Mouse (Mus musculus) right cerebral cortex, postnatal 14 days (tissue): ENCODE results near the gene Pml.
A peak's percentile ranks its signal among the peaks of the same experiment; 100 is the strongest.

Source experiments
- DNase-seq: peaks from one replicate; pipeline ENCODE4 v3.0.0; 2022

The Pml gene

DNA sequence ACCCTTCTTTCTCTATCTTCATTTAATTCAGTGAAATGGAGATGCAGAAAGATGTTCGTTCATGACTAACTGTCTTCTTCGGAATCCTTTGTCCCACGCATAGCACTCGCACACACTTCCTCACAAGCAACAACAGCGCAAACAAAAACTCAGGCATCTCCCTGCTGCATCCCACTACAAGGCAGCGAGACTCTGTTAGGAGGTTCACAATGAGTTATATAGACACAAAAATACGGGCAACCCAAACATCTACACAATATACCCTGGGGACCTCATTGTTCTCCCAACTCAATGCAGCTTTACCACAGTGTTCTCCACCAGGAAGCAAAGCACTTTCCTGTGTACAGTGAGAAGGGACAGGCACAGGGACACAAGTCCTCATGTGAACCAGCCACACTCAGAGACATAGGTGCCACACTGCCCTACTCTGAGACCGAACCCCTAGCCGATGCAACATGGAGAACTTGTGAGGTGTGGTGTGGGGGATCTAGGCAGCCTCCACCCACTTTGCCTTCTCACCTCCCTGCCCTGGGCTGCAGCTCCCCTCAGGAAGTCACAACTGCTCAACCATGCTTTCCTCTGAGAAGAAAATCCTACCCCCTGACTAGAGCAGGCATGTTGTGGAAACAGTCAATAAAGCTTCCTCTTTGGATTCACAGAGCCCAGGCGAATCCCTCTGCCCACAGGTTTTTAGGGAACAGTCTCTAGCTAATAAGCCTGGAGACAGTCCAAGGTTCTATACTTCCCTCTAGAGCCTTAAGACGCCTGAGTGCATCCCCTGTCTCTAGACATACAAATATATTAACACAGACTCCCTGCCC, 49.1 kb downstream of the Pml start:
- no peak for DNase-seq

DNA sequence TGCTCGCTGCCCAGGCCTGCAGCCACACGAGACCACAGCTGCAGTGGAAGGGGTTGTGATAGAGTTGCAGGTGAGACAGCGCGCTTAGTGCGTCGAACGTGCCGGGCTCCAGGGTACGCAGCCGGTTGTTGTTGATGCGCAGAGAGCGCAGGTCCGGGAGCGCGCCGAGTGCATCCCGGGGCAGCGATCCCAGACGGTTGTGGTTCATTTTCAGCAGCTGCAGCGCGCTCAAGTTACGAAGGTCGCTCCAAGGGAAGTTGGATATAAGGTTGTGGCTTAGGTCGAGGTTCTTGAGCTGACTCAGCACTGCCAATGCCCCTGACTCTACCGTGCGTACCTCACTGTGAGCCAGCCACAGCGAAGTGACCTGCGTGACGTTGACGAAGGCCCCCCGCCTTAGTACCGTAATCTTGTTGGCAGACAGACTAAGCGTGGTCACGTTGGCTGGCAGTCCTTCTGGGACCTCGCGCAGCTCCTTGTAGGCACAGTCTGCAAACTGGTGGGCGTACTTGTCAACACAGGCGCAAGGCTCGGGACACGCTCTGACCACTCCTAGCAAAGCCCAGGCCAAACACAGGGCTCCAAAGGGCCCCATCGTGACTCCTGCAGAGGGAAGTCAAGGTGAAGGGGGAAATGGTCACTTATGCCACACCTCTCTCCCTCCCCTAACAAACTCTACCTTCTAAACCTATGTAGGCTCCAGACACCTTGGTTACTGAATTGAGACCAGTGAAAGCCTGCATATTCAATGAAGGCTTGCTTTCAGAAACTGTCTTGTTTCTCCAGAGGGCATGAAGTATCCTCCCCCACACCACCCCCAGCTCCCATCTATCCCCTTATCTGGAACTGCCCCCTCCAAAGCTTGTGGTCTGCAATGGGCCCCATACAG, 50.0 kb downstream of the Pml start:
- no peak for DNase-seq

DNA sequence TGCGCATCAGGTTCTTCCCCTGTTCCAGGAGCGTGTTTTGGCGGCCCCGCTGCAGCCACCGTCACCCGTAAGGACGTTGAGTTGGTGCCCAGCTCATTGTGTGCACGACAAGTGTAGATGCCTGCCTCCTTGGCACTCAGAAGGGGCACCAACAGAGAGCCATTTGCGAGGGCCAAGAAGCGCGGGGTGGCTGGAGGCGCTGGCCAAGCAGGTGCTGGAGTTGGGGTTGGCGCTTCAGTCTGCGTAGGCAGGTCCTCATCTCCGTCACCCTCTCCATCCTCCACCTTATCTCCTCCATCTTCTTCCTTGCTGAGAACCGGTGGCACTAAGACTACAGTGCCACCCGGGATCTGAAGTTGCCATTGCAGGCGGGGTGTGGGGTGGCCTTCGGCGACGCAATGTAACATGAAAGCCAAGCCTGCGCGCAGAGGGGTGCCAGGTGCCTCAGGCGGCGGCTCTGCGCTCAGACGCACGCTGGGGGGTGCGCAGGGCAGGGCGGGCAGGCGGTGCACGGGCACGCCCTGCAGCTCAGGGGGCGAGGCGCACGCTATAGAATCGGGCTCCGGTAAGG, 50.7 kb downstream of the Pml start:
- DNase-seq, result peak; percentile 45

DNA sequence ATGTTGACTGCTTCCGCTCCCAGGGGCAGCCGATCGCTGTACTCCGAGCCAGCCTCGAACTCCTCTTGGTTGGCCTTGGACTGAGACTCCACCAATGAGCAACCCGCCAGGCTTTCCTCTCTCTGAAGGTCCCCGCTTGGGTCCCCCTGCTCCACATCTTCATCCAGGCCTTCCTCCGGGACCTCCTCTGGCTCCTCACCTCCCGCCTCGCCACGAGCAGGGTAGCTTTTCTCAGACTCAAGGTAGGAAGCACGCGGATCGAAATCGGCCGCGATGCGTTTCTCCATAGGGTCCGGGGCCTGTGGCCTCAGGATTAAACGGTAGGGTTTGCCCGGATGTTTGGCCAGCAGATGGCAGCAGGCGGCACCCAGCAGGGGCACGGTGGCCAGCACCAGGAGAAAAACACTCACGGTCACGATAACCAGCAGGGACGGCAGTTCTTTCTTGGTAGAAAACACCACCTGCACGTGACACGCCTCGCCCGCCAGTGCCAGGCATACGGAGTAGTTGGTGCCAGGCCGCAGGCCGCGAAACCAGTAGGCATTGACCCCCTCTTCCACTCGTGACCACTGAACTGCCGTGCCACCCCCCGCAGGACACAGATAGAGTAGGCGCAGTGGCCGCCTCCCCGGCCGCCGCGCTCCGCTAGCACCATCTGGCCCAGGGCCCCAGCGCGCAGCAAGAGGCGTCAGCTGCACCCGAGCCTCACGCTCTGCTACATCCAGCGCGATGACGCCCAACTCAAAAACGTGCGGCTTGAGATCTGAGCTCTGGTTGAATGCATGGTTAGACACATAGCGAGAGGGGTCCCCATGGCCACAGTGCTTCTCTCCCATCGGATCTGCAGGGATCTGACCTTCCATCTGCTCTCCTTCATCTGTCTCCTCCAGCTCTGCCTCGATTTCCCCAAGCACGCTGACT, 51.5 kb downstream of the Pml start:
- DNase-seq, result peak; percentile 68

DNA sequence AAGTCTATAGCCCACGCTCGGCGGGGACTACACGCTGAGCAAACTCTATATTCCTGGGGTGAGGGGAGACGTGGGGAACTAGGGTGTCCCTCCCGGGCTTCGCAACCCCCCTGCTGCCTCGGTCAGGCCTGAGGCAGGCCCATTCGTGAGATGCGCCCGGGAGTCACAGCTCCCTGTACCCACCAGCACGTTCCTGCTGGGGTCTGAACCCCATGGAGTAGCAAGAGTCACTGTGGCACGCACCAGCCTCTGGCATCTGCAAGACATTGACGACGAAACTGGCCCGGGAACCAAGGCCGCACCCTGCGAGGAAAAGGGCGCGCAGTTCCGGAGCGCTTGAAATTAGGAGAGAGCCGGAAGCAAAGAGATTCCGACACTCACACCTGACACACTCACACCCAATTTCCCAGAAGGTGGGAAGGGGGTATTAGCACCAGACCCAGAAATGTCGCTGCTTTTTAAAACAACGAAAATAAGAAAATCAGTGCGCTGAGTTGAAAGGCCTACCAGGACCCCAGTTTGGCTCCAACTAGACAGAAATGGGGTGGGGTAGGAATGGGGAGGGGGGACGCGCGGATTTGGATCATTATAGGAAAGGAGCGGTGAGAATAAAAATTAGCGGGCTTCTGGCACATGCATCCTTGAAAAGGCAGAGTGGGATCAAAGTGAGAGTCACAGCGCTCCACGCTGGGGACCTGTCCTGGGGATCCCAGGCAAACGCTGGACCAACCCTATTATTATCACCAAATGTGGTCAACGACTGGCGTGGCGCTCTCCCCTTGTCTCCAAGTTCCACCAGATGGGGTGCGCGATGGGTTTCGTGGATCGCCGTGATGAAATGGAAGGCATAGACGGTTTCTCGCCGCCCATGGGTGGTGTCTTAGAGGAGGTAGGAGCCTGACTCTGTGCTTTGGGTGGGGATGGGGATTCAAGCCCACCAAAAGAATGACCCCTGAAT, 52.7 kb downstream of the Pml start:
- no peak for DNase-seq

DNA sequence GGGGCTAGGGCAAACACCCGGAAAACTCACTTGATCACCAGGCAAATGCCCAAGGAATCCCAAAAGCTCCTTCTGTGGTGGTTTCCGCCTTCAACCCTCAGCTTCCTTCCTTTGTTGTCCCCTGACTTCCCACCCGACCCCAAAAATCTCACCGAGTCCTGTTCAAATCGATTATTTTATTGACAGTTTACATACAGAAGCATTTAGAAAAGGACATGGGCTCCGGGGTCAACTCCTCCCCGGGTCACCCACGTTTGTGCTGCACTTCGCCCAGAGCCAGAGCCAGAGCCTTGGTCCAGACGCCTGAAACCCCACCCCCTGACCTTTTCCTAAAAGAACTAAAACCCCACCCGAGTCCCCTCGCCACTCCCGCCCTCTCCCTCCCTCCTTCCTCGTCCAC, 53.4 kb downstream of the Pml start:
- no peak for DNase-seq

DNA sequence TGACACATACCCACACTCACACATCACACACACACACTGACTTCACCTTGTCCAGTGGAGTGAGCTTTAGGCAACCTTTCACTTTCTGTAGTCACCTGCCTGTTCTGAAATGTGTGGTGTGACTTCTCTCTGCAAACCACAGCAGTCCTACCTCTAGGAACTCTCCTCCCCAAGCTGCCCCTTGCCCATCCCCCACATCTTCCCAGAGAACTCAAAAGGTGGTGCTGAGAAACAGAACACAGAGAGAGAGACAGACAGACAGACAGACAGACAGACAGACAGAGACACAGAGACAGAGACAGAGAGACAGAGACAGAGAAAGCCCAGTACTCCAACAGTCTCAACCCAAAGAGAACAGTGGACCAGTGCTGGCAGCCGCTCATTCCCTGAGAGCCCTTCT, 53.9 kb downstream of the Pml start:
- no peak for DNase-seq

DNA sequence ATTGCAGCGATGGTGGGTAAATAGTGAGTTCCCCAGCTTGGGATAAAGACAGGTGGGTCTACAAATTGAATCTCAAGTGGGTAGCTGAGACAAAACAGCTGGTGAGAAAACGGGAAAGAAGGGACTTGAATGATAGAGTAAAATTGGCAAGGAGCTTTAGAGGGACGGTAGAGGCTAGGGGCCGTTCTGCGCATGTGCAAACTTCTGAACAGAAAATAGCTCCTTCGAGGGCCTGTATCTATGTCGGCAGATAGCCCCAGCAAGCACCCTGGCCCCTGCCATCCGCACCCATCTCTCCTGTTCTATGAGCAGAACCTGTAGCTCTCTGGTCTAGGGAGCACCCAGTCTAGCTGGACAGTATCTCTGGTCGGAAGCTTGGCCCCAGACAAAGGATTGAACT, 55.4 kb downstream of the Pml start:
- DNase-seq, result no peak

DNA sequence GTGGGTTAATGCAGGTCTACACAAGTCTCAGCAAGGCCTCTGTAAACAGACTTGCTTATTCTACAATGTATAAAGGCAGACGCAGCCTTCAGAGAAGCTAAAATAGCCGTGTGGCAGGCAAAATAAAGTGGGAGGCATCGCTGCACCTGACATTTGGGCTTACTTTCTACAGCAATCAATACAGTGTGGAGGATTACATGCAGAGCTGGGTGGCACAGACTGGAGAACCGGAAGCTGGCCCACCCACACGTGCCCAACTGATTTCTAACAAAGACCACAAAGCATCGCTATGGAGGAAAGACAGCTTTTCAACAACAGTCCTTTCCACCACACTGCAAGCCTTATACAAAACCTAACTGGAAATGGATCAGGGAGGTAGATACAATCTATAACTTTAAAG, 65.1 kb downstream of the Pml start:
- no peak for DNase-seq

DNA sequence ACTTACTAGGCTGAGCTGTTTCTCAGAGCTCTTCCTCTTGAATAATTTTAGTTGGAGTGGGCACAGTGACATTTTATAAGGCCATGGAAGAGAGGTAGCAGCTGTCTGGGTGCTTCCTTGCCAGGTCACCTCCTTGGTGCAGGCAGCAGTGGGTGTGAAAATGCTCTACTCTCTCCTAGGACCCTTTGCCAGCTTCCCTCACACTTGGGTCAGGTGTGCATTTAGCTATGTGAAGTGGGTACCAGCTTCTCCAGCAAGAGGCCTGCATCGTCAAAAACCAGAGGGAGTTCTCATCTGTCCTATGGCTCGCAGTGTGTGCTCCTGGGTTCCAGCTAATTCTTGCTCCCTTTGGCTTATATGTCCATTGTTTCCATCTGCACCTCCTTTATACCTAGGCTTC, 70.2 kb downstream of the Pml start:
- DNase-seq, result no peak

DNA sequence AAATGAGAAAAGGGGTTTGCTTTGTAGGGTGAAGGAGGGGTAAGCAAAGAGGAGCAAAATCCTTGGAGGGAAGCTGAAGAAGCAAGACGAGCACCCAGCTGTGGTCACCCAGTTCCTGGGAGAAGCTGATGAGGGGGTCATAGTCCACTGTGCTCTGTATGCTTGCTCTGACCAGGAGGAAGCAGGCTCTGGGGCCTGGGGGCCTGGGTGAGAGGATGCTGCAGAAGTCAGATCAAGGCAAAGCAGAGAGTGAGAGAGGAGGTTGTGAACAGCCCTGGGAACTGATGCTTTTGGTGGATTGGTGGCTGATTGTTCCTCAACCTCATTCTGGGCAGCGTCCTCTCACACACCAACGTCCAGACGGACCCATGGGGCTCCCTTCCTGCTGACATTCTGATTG, 72.4 kb downstream of the Pml start:
- DNase-seq, result no peak

DNA sequence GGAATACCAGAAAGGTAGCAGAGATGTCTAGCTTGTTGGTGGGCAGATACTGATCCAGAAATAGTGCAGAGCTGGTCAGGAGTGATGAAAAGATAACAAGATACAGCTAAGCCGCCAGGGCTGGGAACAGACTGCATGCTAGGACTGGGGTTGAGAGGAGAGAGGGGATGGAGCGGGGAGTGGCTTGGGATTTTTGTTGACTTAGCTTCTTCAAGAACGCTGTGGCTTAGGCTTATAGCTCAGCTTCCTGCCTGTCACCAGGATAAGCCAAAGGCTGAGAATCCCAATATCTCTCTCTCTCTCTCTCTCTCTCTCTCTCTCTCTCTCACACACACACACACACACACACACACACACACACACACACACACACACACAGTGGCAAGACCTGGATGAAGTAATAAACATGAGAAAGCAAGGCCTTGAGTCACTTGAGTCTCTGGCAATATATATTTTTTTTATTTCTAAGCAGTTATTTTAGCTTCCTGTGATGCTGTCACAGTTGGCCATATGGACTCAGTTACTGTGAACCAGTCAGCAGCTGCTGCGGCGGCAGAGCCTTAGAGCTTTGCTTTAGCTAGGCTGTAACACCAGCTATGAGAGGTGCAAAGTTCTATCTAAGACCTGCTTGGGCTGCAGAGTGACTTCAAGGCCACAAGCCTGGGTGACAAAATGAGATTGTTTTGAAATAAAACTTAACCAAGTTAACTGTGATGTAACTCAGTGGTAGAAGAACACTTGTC, 73.7 kb downstream of the Pml start:
- DNase-seq, result no peak

DNA sequence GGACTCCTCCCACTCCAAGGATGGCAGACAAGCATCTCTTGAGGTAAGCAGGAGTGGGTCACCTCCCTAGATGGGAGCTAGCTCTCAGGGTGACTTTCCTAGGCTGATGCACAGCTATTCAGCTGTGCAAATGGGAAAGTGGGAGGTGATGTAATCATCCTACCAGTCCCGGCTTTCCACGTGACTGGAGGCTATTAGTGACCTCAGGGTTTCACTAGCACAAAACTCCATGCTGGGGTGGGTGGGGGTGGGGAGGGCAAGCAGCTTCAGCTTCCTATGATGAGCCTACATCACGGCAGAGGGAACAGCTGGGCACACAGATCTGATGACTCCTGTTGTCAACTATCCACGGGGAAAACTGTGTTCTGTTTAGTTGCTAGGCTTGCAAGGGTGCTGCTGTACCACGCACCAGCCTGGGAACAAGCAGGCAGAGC, 74.8 kb downstream of the Pml start:
- no peak for DNase-seq

DNA sequence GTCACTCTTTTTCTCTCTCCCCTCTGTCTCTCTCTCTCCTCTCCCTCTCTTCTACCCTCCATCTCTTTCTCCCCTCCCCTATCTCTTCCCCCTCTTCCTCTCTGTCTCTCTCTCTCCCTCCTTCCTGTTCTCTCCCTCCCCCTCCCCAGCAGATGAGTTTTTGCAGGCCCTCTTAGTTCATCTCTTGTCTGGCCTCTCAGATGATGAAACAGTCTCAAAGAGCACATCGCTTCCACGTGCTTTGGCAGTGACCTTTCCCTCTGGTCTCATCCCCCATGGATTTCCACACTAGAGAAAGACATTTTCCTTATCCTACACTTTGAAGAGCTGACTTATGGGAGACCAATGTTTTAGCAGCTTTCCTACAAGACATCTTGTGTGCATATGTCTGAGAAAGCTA, 76.7 kb downstream of the Pml start:
- DNase-seq, result no peak

DNA sequence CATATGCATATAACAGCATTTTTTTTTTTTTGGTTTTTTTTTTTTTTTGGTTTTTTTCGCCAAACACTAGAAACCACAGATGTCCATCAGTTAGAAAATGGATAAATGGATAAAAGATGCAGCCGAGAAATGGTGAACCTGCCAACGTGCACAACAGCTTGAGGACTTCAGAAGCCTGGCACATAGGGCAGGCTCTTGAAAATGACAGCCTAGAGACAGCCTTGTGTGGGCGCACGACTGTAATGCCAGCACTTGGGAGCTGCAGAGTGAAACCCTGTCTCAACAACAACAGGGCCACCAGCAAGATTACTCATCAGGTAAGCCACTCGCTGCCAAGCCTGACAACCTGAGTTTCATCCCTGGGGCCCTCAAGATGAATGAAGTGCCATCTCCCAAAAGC, 80.2 kb downstream of the Pml start:
- no peak for DNase-seq

DNA sequence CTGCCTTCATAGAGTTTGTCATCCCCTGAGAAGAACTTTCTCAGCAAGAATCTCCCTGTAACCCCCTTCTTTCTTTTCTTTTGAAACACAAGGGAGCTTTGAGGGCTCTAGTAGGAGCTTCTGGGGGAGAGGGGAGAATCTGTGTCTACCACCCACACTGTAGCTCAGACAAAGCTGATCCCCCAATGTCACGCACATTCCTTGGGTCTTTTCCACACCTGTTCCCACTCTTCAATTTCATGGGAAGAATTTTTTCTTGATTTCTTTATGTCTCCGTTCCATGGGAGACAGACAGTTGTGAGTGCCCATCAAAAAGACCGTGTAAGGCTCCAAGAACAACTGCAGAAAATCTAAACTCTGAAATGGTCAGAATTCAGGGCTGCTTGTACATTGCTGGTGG, 80.7 kb downstream of the Pml start:
- no peak for DNase-seq
